Mouse (Mus musculus): ENCODE measurements around the gene Pole4. TPM values are rescaled to one million over a fixed set of nuclear protein-coding genes. Genes with fewer than 3 reads are reported as not detected.

The Pole4 gene
- 110 and 113 TPM in 2 replicates for polyA plus RNA-seq (2015; fragmentation: Nextera tagmentation; extraction: Ambion mirVana)

- H3K4me1 ChIP-seq, result no peaks in the 10 kb centered on the region
- no peak within 1 kb of the TSS for H3K4me3 ChIP-seq
- no peaks in the 10 kb centered on the region for H3K9me3 ChIP-seq
- WGBS, result 69% methylated on average over 5 of the region's 5 CpGs
- no peaks in the 10 kb centered on the region for H3K36me3 ChIP-seq
- no peaks in the 10 kb centered on the region for H3K27me3 ChIP-seq
- no peak within 1 kb of the TSS for H3K4me2 ChIP-seq
- no peak for ATAC-seq (ENCODE audit: borderline replicate concordance, extremely low read depth, low FRiP score, low TSS enrichment)
- no peak within 1 kb of the TSS for H3K27ac ChIP-seq
- no peak within 1 kb of the TSS for H3K9ac ChIP-seq
Measured at GRCm38 (mm10) chr6:82705221-82705620, at the start of gene Pole4. Gene Pole4 (minus strand): TSS chr6:82705365.

DNA sequence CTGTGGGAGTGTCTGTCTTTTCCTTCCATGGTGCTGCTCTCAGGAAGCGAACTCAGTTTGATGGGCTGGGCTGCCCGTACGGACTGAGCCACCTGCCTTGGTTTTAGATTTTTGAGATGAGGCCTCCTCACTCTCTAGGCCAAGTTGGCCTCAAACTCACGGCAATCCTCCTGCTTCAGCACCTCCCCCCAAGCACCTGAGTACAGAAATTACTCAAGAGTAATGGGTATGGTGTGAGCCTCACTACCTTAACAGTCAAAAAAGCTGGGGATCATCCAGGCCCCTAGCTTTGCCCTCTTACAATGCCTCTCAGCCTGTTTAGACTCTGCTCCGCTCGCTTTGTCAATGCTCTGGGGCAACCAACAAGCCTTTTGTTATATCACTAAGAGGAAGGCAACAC is 49.6 kb upstream of the Pole4 start:
- Histone ChIP-seq H3K4me3 (no peak overlapping the region), H3K27me3 (no peaks in the 10 kb centered on the region), H3K9ac (no peak overlapping the region), H3K4me2 (no peak overlapping the region), H3K27ac (no peak overlapping the region), H3K4me1 (no peaks in the 10 kb centered on the region), H3K9me3 (no peaks in the 10 kb centered on the region), H3K36me3 (no peaks in the 10 kb centered on the region)
- no peak for ATAC-seq (ENCODE audit: borderline replicate concordance, extremely low read depth, low FRiP score, low TSS enrichment)
- 85% methylated on average over 6 of the region's 6 CpGs for WGBS

GRCm38 (mm10) chr6:82753638-82754361 is 48.6 kb upstream of the Pole4 start:
- Histone ChIP-seq H3K27me3 (no peaks in the 10 kb centered on the region), H3K36me3 (peaks cover 3% of the 10 kb centered on the region; the same call in 1 of the 2 replicates), H3K4me2 (no peak overlapping the region), H3K27ac (no peak overlapping the region), H3K4me1 (no peaks in the 10 kb centered on the region), H3K9me3 (no peaks in the 10 kb centered on the region), H3K4me3 (no peak overlapping the region), H3K9ac (no peak overlapping the region)
- WGBS, result 69% methylated on average over 14 of the region's 14 CpGs
- ATAC-seq (ENCODE audit: borderline replicate concordance, extremely low read depth, low FRiP score, low TSS enrichment), result no peak

- H3K4me1 ChIP-seq, result no peaks in the 10 kb centered on the region
- no peak overlapping the region for H3K27ac ChIP-seq
- H3K9ac ChIP-seq, result no peak overlapping the region
Measured at GRCm38 (mm10) chr6:82753061-82753460, 47.9 kb upstream of the Pole4 start.

GRCm38 (mm10) chr6:82751791-82752190 is 46.6 kb upstream of the Pole4 start:
- H3K4me3 ChIP-seq, result no peak overlapping the region
- no peaks in the 10 kb centered on the region for H3K27me3 ChIP-seq
- no peaks in the 10 kb centered on the region for H3K4me1 ChIP-seq
- no peak overlapping the region for H3K27ac ChIP-seq
- no peak overlapping the region for H3K4me2 ChIP-seq
- no peak overlapping the region for H3K9ac ChIP-seq
- ATAC-seq (ENCODE audit: borderline replicate concordance, extremely low read depth, low FRiP score, low TSS enrichment), result no peak
- H3K36me3 ChIP-seq, result peaks cover 6% of the 10 kb centered on the region; the same call in 1 of the 2 replicates
- 89% methylated on average over 7 of the region's 7 CpGs for WGBS
- no peaks in the 10 kb centered on the region for H3K9me3 ChIP-seq

More at GRCm38 (mm10) chr6:82753061-82753460, 47.9 kb upstream of the Pole4 start:
- ATAC-seq (ENCODE audit: borderline replicate concordance, extremely low read depth, low FRiP score, low TSS enrichment), result no peak
- 35% methylated on average over 11 of the region's 11 CpGs for WGBS
- H3K4me2 ChIP-seq, result no peak overlapping the region
- no peak overlapping the region for H3K4me3 ChIP-seq
- no peaks in the 10 kb centered on the region for H3K9me3 ChIP-seq
- H3K27me3 ChIP-seq, result no peaks in the 10 kb centered on the region
- H3K36me3 ChIP-seq, result peaks cover 6% of the 10 kb centered on the region; the same call in 1 of the 2 replicates

DNA sequence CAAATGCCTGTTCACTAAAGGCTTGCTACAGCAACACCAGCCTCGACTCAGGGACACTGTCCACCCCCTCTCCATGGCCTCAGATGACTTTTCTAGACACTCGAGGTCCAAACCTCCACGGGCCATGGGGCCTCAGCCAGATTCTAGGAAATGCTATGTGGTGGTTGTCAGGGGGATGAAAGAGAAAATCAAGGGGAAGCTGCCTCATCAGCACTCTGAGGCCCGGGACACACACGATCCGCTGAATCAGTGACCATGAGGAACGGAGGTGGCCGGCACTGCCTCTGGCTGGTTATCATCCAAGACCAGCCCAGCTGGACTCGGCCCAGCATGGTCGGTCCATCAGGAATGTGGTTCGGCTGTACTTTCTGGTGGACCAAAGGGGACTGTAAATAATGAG is 45.9 kb upstream of the Pole4 start:
- no peak overlapping the region for H3K27ac ChIP-seq
- no peaks in the 10 kb centered on the region for H3K9me3 ChIP-seq
- H3K27me3 ChIP-seq, result no peaks in the 10 kb centered on the region
- no peak for ATAC-seq (ENCODE audit: borderline replicate concordance, extremely low read depth, low FRiP score, low TSS enrichment)
- H3K4me2 ChIP-seq, result no peak overlapping the region
- WGBS, result 71% methylated on average over 11 of the region's 11 CpGs
- H3K9ac ChIP-seq, result no peak overlapping the region
- H3K4me3 ChIP-seq, result no peak overlapping the region
- H3K36me3 ChIP-seq, result peaks cover 6% of the 10 kb centered on the region; the same call in 1 of the 2 replicates
- H3K4me1 ChIP-seq, result no peaks in the 10 kb centered on the region

- Histone ChIP-seq H3K4me3 (no peak overlapping the region), H3K27ac (no peak overlapping the region), H3K4me1 (no peaks in the 10 kb centered on the region), H3K9me3 (no peaks in the 10 kb centered on the region), H3K4me2 (no peak overlapping the region), H3K36me3 (peaks cover 6% of the 10 kb centered on the region; the same call in 1 of the 2 replicates), H3K27me3 (no peaks in the 10 kb centered on the region), H3K9ac (no peak overlapping the region)
- 54% methylated on average over 2 of the region's 2 CpGs for WGBS
- ATAC-seq (ENCODE audit: borderline replicate concordance, extremely low read depth, low FRiP score, low TSS enrichment), result no peak
Measured at GRCm38 (mm10) chr6:82750063-82750462, 44.9 kb upstream of the Pole4 start.

GRCm38 (mm10) chr6:82748106-82748672 is 43.0 kb upstream of the Pole4 start:
- 82% methylated on average over 9 of the region's 9 CpGs for WGBS
- H3K27ac ChIP-seq, result no peak overlapping the region
- H3K4me1 ChIP-seq, result no peaks in the 10 kb centered on the region
- H3K9me3 ChIP-seq, result no peaks in the 10 kb centered on the region
- no peak overlapping the region for H3K4me3 ChIP-seq
- H3K27me3 ChIP-seq, result no peaks in the 10 kb centered on the region
- H3K9ac ChIP-seq, result no peak overlapping the region
- H3K36me3 ChIP-seq, result peaks cover 11% of the 10 kb centered on the region
- ATAC-seq (ENCODE audit: borderline replicate concordance, extremely low read depth, low FRiP score, low TSS enrichment), result no peak
- H3K4me2 ChIP-seq, result no peak overlapping the region

- no peak overlapping the region for H3K27ac ChIP-seq
Measured at GRCm38 (mm10) chr6:82747085-82747484, 41.9 kb upstream of the Pole4 start.

GRCm38 (mm10) chr6:82744553-82744952 is 39.4 kb upstream of the Pole4 start:
- H3K27me3 ChIP-seq, result no peaks in the 10 kb centered on the region
- H3K36me3 ChIP-seq, result peaks cover 29% of the 10 kb centered on the region
- no peaks in the 10 kb centered on the region for H3K9me3 ChIP-seq
- no peak overlapping the region for H3K27ac ChIP-seq
- H3K4me2 ChIP-seq, result no peak overlapping the region
- H3K4me1 ChIP-seq, result peaks cover 5% of the 10 kb centered on the region; the same call in 1 of the 2 replicates
- H3K9ac ChIP-seq, result no peak overlapping the region
- no peak overlapping the region for H3K4me3 ChIP-seq
- 91% methylated on average over 9 of the region's 9 CpGs for WGBS
- no peak for ATAC-seq (ENCODE audit: borderline replicate concordance, extremely low read depth, low FRiP score, low TSS enrichment)

More at GRCm38 (mm10) chr6:82747085-82747484, 41.9 kb upstream of the Pole4 start:
- Histone ChIP-seq H3K4me2 (no peak overlapping the region), H3K9ac (no peak overlapping the region), H3K4me3 (no peak overlapping the region), H3K27me3 (no peaks in the 10 kb centered on the region), H3K4me1 (no peaks in the 10 kb centered on the region), H3K36me3 (peaks cover 22% of the 10 kb centered on the region), H3K9me3 (no peaks in the 10 kb centered on the region)
- 60% methylated on average over 5 of the region's 5 CpGs for WGBS
- ATAC-seq (ENCODE audit: borderline replicate concordance, extremely low read depth, low FRiP score, low TSS enrichment), result no peak

- H3K4me1 ChIP-seq, result peaks cover 5% of the 10 kb centered on the region; the same call in 1 of the 2 replicates
- no peaks in the 10 kb centered on the region for H3K27me3 ChIP-seq
- ATAC-seq (ENCODE audit: borderline replicate concordance, extremely low read depth, low FRiP score, low TSS enrichment), result no peak
- 80% methylated on average over 5 of the region's 5 CpGs for WGBS
- H3K27ac ChIP-seq, result no peak overlapping the region
- no peak overlapping the region for H3K4me2 ChIP-seq
- H3K36me3 ChIP-seq, result peaks cover 50% of the 10 kb centered on the region
- H3K9me3 ChIP-seq, result no peaks in the 10 kb centered on the region
- no peak overlapping the region for H3K4me3 ChIP-seq
- no peak overlapping the region for H3K9ac ChIP-seq
Measured at GRCm38 (mm10) chr6:82741518-82741880, 36.3 kb upstream of the Pole4 start.

DNA sequence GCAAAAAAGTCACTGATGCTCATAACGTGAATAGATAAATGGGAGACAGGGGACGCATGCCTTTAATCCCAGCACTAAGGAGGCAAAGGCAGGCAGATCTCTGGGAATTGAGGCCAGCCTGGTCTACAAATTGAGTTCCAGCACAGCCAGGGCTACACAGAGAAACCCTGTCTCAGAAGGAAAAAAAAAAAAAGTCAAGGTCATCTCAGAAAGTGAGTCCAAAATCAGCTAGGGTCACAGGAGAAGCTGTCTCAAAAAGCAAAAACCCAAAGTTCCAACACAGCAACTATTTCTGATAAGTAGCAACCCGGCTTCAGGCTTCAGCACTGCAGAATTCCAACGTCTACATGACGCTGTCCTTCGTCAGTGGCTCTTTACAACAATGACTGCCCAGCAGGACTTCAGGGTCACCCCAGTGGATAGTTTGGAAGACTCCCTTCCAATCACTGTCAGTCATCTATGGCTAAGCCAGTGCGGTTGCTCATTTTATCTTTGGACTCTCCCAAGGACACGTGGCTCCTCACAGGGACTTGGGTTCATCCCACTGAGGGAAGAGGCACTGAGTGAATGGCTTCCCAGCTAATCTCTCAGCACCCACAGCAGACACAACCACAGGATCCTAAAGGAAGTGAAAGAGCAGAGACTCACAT is 35.8 kb upstream of the Pole4 start:
- H3K4me3 ChIP-seq, result no peak overlapping the region
- H3K36me3 ChIP-seq, result peaks cover 52% of the 10 kb centered on the region
- H3K4me2 ChIP-seq, result no peak overlapping the region
- H3K4me1 ChIP-seq, result peaks cover 5% of the 10 kb centered on the region; the same call in 1 of the 2 replicates
- no peaks in the 10 kb centered on the region for H3K9me3 ChIP-seq
- ATAC-seq (ENCODE audit: borderline replicate concordance, extremely low read depth, low FRiP score, low TSS enrichment), result no peak
- H3K27me3 ChIP-seq, result no peaks in the 10 kb centered on the region
- WGBS, result 79% methylated on average over 8 of the region's 8 CpGs
- no peak overlapping the region for H3K27ac ChIP-seq
- H3K9ac ChIP-seq, result no peak overlapping the region

All from lung, embryonic 15.5 days (tissue).